Mouse (Mus musculus) C2C12 (cell line): ENCODE results near the gene Rcan2.

Experiments
- CEBPB ChIP-seq: IDR thresholded peaks from one replicate; pipeline ENCODE4 v1.6.1; 2011; ENCODE audit warnings: low read depth, mild to moderate bottlenecking, control low read depth, moderate library complexity
- CTCF ChIP-seq: IDR thresholded peaks from one replicate; pipeline ENCODE4 v1.5.1; 2011; ENCODE audit not compliant: control insufficient read depth, insufficient read depth, insufficient read length
- FOSL1 ChIP-seq: IDR thresholded peaks from one replicate; pipeline ENCODE4 v1.8.0; 2011; ENCODE audit warnings: mild to moderate bottlenecking, low read length; ENCODE audit not compliant: poor library complexity, insufficient read depth, severe bottlenecking
- MAX ChIP-seq: IDR thresholded peaks from one replicate; pipeline ENCODE4 v1.6.1; 2011; ENCODE audit warnings: mild to moderate bottlenecking, control low read depth
- MYOD1 ChIP-seq: IDR thresholded peaks from one replicate; pipeline ENCODE4 v1.6.1; 2011; ENCODE audit warnings: low read depth; ENCODE audit not compliant: control insufficient read depth, insufficient read length
- MYOG ChIP-seq: IDR thresholded peaks from one replicate; pipeline ENCODE4 v1.6.1; 2011; ENCODE audit not compliant: control insufficient read depth, insufficient read length; ENCODE audit errors: extremely low read depth

GRCm38 (mm10) chr17:44053427-44053826 is 252.3 kb downstream of the Rcan2 start:
- TF ChIP-seq MYOG (no peak), CTCF (no peak), MAX (no peak), CEBPB (no peak), FOSL1 (no peak), MYOD1 (no peak)
